Mouse (Mus musculus) right cerebral cortex, adult 18-20 months (tissue): ENCODE measurements around the gene Zfp658.

Source experiments
- DNase-seq: peaks from one replicate; pipeline ENCODE4 v3.0.0; 2022; ENCODE audit warnings: mixed read lengths

The Zfp658 gene

GRCm38 (mm10) chr7:43584790-43585189, 22.7 kb downstream of the Zfp658 start:
- DNase-seq: no peak

GRCm38 (mm10) chr7:43601884-43602283, 39.8 kb downstream of the Zfp658 start:
- DNase-seq: no peak

- peak; percentile 77 for DNase-seq
Observed at GRCm38 (mm10) chr7:43606896-43607742, 45.1 kb downstream of the Zfp658 start, which contains the start of gene Zfp819. Gene Zfp819 (plus strand): TSS chr7:43607169.

GRCm38 (mm10) chr7:43607743-43608287, 45.8 kb downstream of the Zfp658 start:
- DNase-seq: no peak

GRCm38 (mm10) chr7:43608316-43608824, 46.3 kb downstream of the Zfp658 start:
- no peak for DNase-seq

GRCm38 (mm10) chr7:43613816-43614551, 51.9 kb downstream of the Zfp658 start:
- DNase-seq: no peak

- no peak for DNase-seq
Observed at GRCm38 (mm10) chr7:43622927-43623326, 60.9 kb downstream of the Zfp658 start.

GRCm38 (mm10) chr7:43623819-43624218, 61.8 kb downstream of the Zfp658 start:
- no peak for DNase-seq
